Mouse (Mus musculus) cerebellum, postnatal 36 days (tissue): ENCODE data around the gene Add2.
A peak's percentile ranks its signal among the peaks of the same experiment; 100 is the strongest.

Experiments used
- DNase-seq, 2 experiments: peaks; one replicate each; pipeline ENCODE4 v3.0.0; 2021 to 2022; ENCODE audit warnings: mixed read lengths in 2 of 2

Add2 gene

GRCm38 (mm10) chr6:86148518-86148917, 120.0 kb downstream of the Add2 start:
- no peak for DNase-seq

GRCm38 (mm10) chr6:86149001-86149400, 120.5 kb downstream of the Add2 start:
- no peak for DNase-seq

- DNase-seq: no peak
Measured at GRCm38 (mm10) chr6:86152676-86153075, 124.2 kb downstream of the Add2 start.

GRCm38 (mm10) chr6:86153436-86153990, 125.0 kb downstream of the Add2 start:
- DNase-seq: no peak

GRCm38 (mm10) chr6:86154006-86154405, 125.5 kb downstream of the Add2 start:
- no peak for DNase-seq

GRCm38 (mm10) chr6:86154481-86154880, 126.0 kb downstream of the Add2 start:
- DNase-seq: no peak

- DNase-seq: peak in 1 of 2 experiments; percentile 17
Measured at GRCm38 (mm10) chr6:86157253-86158234, 129.1 kb downstream of the Add2 start.

GRCm38 (mm10) chr6:86160878-86161277, 132.4 kb downstream of the Add2 start:
- DNase-seq: no peak

- no peak for DNase-seq
Measured at GRCm38 (mm10) chr6:86161586-86161985, 133.1 kb downstream of the Add2 start.

GRCm38 (mm10) chr6:86164028-86164427, 135.5 kb downstream of the Add2 start:
- no peak for DNase-seq

- DNase-seq: no peak
Measured at GRCm38 (mm10) chr6:86166426-86166825, 137.9 kb downstream of the Add2 start.

GRCm38 (mm10) chr6:86167851-86168250, 139.4 kb downstream of the Add2 start:
- no peak for DNase-seq

GRCm38 (mm10) chr6:86169166-86169565, 140.7 kb downstream of the Add2 start:
- DNase-seq: no peak
